Mouse (Mus musculus) right cerebral cortex, adult 2 months (tissue): ENCODE measurements at regions not wholly inside any gene's neighbourhood (a gene's known extent, or its start where the extent isn't known, plus 50 kb on each side); places are given as distances from the start of the nearest gene placed in this dataset.

Source experiments
- DNase-seq, 2 experiments: peaks; one replicate each; pipeline ENCODE4 v3.0.0; 2021 to 2022; ENCODE audit warnings: low spot score in 2 of 2

DNA sequence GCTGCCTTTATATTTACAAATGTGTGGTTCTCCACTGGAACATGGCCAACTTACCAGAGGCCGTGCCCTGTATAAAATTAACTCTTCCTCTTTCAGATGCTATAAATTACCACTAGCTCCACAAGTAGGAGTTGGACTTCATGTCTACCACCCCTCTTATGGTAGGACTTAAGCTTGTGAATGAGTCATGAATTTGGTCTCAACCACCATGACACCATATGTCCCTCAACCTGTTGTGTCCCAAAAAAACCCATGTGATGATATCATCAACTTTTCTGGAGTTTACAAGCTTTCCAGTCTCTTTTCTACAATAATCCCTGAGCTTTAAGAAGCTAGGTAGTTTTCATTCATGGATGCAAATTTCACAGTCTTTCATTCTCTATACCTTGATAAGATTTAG, 1951.4 kb downstream of the Pcdh7 start:
- peak; percentile 6 to 8 for DNase-seq

DNA sequence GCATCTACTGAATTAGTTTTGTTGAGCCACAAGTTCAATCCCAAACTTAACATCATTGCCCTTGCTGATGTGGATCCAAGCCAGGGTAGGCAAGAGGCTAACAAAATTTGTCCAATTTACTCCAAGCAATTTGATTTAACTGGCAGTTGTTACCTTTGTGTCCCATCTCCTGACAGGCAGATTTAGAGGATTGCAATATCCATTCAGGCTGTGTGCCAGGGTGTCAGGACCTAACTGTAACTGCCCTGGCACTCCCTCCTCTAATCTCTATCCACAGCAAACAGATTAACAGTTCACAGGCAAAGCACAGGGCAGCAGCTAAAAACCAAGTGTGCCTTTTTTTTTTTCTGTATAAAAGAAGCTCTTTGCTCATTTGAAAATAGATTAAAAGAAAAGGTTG, 1982.2 kb downstream of the Pcdh7 start:
- DNase-seq, result no peak

DNA sequence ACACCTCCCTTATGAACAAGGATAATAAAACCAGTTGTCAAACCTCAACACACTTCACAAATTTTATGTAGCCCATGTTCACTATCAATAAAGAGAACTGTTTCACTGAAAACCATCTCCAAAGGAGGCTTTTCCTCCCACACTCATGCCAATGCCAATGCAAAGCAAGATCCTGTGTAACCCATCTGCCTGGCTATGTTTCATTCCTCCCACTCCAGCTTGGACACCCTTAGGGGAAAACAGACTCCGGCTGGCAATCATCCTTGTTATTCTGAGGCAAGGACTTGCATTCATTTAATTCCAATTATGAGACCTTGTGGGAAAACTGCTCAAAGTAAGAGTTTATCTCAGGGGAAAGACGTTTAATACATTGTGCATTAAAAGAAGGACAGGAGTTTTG, 1997.7 kb downstream of the Pcdh7 start:
- no peak for DNase-seq

DNA sequence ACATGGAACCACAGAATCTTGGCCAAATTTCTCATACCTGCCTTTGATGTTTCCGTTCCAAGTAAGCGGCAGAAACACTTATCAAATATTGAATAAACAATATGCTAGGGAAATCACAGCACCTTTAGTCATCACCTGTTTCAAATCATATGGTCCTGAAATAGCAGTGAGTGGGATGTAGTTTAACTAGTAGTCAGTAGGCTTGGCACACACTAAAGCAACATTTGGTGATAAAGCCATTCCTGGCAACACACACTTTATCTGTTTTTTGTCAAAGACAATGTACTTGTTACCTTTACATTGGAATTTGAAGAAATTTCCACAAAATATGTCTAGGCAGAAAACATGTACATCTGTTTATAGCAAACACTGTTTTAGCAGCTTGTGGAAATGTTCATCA, 2038.5 kb downstream of the Pcdh7 start:
- no peak for DNase-seq

DNA sequence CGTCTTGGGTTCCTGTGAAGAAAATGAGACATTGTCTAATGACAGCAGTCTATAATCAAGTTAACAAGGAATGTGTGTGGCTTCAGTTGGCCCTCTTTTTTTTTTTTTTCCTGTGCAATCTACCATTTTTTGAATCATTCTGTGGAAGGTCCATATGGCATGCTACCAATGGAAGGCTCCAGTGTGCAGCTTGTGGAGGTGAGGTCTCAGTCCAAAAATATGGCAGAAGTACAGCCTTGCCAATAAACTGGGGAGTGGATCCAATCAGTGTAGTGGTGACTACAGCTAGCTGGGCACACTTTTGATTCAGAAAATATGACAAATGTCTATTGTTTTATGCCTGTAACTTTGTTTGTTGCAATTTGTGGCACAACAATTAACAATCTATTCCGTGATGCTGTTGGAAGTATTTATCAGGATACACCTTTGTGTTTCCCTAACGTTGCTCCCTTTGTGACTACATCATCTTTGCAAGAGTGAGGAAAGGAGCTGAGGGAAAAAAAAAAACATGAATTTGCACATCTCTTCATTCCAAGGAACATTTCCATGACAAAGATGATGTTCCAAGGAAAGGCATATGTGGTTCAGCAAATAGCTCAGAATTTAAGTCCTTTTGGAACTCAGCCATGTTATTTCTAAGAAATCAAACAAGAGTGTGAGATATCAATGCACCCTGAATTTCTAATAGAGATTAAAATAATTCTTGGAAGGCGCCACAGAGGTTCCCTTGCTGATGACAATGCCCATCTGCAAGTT, 2039.1 kb downstream of the Pcdh7 start:
- DNase-seq, result no peak
